Mouse (Mus musculus): ENCODE measurements around the gene Wdr62.

DNA sequence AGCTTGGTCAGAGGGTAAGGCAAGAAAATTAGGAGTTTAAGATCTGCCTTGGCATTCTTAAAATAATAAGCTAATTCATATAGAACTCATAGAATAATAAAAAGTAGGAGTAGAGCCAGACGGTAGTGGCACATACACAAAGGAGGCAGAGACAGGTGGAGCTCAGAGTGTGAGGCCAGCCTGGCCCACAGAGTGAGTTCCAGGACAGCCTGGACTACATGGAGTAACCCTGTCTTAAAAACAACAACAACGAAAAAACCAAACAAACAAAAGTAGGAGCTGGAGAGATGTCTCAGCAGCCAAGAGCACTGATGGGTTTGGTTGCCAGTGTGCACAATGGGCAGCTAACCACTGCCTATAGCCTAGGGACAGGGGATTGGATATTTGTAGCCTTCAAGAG is 62.9 kb downstream of the Wdr62 start:
- TF ChIP-seq CTCF (IDR thresholded peaks at IDR 0.05; ENCODE audit: low read depth) (no peak), EP300 (IDR thresholded peaks at IDR 0.05; ENCODE audit: low read depth) (no peak)
